Mouse (Mus musculus): ENCODE data around the gene Klhdc9.
"Not testable (repeated sequence)": the region's sequence is repeated elsewhere in the genome, so short reads cannot be mapped to it uniquely, and the experiment has no call there.

The Klhdc9 gene

GRCm38 (mm10) chr1:171356814-171357213, 3.8 kb downstream of the Klhdc9 start:
- DNase-seq (ENCODE audit: low read depth, low spot score) = no peak

- DNase-seq (ENCODE audit: low read depth, low spot score) = no peak
Observed at GRCm38 (mm10) chr1:171355812-171356340, 4.7 kb downstream of the Klhdc9 start.

- no peak for DNase-seq (ENCODE audit: low read depth, low spot score)
Observed at GRCm38 (mm10) chr1:171349210-171349609, 11.4 kb downstream of the Klhdc9 start.

GRCm38 (mm10) chr1:171348665-171349064, 11.9 kb downstream of the Klhdc9 start:
- no peak for DNase-seq (ENCODE audit: low read depth, low spot score)

- no peak for DNase-seq (ENCODE audit: low read depth, low spot score)
Observed at GRCm38 (mm10) chr1:171346095-171346450, 14.5 kb downstream of the Klhdc9 start.

- peak; percentile 77 for DNase-seq (ENCODE audit: low read depth, low spot score)
Observed at GRCm38 (mm10) chr1:171345225-171346094, 15.1 kb downstream of the Klhdc9 start, which contains the start of the genes Nit1 and Pfdn2. Gene Nit1, minus strand, starts transcription at chr1:171345646. Gene Pfdn2, plus strand, starts transcription at chr1:171345670.

GRCm38 (mm10) chr1:171344715-171345114, 15.9 kb downstream of the Klhdc9 start:
- DNase-seq (ENCODE audit: low read depth, low spot score) = no peak

GRCm38 (mm10) chr1:171343922-171344677, 16.5 kb downstream of the Klhdc9 start:
- no peak for DNase-seq (ENCODE audit: low read depth, low spot score)

GRCm38 (mm10) chr1:171342262-171343207, 18.1 kb downstream of the Klhdc9 start:
- no peak for DNase-seq (ENCODE audit: low read depth, low spot score)

- DNase-seq (ENCODE audit: low read depth, low spot score) = no peak
Observed at GRCm38 (mm10) chr1:171330216-171330560, 30.4 kb downstream of the Klhdc9 start.

- no peak for DNase-seq (ENCODE audit: low read depth, low spot score)
Observed at GRCm38 (mm10) chr1:171329433-171330215, 31.0 kb downstream of the Klhdc9 start.

GRCm38 (mm10) chr1:171328839-171329432, 31.7 kb downstream of the Klhdc9 start, which contains the start of gene Dedd:
Gene Dedd, plus strand, starts transcription at chr1:171329145.
- DNase-seq (ENCODE audit: low read depth, low spot score) = peak; percentile 71

GRCm38 (mm10) chr1:171328244-171328643, 32.4 kb downstream of the Klhdc9 start:
- DNase-seq (ENCODE audit: low read depth, low spot score) = no peak

GRCm38 (mm10) chr1:171326588-171326987, 34.0 kb downstream of the Klhdc9 start:
- DNase-seq (ENCODE audit: low read depth, low spot score) = not testable (repeated sequence)

GRCm38 (mm10) chr1:171325571-171325970, 35.0 kb downstream of the Klhdc9 start:
- DNase-seq (ENCODE audit: low read depth, low spot score) = no peak

- no peak for DNase-seq (ENCODE audit: low read depth, low spot score)
Observed at GRCm38 (mm10) chr1:171322012-171322411, 38.6 kb downstream of the Klhdc9 start.

GRCm38 (mm10) chr1:171321415-171321814, 39.2 kb downstream of the Klhdc9 start:
- no peak for DNase-seq (ENCODE audit: low read depth, low spot score)

- no peak for DNase-seq (ENCODE audit: low read depth, low spot score)
Observed at GRCm38 (mm10) chr1:171320151-171320550, 40.4 kb downstream of the Klhdc9 start.

- DNase-seq (ENCODE audit: low read depth, low spot score) = no peak
Observed at GRCm38 (mm10) chr1:171319748-171320147, 40.9 kb downstream of the Klhdc9 start.

- no peak for DNase-seq (ENCODE audit: low read depth, low spot score)
Observed at GRCm38 (mm10) chr1:171309321-171309720, 51.3 kb downstream of the Klhdc9 start.
